Mouse (Mus musculus): ENCODE measurements around the gene Mllt10.

- TF ChIP-seq CTCF (IDR thresholded peaks at IDR 0.05; ENCODE audit: low read depth, low read length) (no peak), POLR2A (IDR thresholded peaks at IDR 0.05; ENCODE audit: borderline replicate concordance, low read depth, low read length) (no peak)
Observed at GRCm38 (mm10) chr2:18138131-18138530, 83.1 kb downstream of the Mllt10 start.

All from bone marrow macrophage, adult 2 months (primary cell).